Mouse (Mus musculus) CD4-positive, CD25-positive, alpha-beta regulatory T cell, adult 9 weeks (primary cell): ENCODE results near the gene Tpmt. TPM values are rescaled to one million over a fixed set of nuclear protein-coding genes. Genes with fewer than 3 reads are reported as not detected.

ENCODE experiments used
- polyA plus RNA-seq: library from polyadenylated mRNA; unstranded; fragments of 100-300 nt; shearing (Covaris generic); gene quantifications from one replicate; pipeline ENCODE4 v1.2.1, GENCODE M21; 2017

Gene Tpmt
- polyA plus RNA-seq, result 4.2 TPM

GRCm38 (mm10) chr13:47044617-47044947, at the start of gene Tpmt:
Tpmt (minus strand) TSS chr13:47044737.

GRCm38 (mm10) chr13:47043030-47043680, 1.4 kb downstream of the Tpmt start, which contains the start of gene Kdm1b:
Kdm1b (plus strand) TSS chr13:47043499.

DNA sequence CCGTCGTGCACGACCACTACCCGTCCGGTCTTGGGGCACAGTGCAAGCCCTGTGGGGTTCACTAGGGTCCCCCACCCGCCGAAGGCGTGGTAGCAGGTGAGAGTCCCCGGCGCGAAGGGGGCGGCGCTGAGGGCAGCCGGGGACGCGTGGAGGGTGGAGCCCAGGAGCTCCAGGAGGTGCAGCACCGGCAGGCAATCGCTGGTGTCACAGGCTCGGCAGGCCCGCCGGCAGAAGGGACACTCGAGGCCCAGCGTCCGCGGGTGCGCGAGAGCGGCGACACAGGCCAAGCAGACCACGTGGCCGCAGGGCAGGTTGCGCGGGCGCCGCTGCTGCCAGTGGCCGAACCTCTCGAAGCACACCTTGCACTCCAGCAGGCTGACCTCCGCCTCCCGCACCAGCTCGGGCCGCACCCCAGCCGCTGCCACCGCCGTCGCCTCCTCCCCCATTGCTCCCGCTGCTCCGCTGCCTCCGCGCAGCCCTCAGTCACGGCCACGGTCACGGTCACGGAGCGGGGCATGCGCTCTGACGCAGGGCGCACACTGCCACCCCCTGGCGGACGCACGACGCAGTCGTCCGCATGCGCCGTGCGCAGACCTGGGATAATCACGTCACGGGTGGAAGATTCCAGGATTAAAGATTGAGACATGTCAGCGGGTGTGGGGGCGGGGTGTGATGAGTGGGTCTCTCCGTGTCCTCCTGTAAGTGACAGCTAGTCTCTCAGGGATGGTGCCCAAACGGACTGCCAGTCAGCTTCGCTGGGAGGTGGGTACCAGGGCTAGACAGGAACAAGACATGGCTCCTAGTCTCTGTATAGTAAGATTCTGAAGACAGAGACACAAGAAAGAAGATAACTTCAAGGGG, 30.0 kb downstream of the Tpmt start, which contains the start of gene Nhlrc1:
Gene Nhlrc1 (minus strand): TSS at position 517 of the 861 bp plus-strand sequence.

Other genes starting within 250 kb of the Tpmt start
- gene Kif13a, start 114.9 kb downstream of the Tpmt start, polyA plus RNA-seq, result 4.1 TPM
- gene Nhlrc1, start 29.9 kb downstream of the Tpmt start, polyA plus RNA-seq, result 0.58 TPM
- gene Kdm1b, start 1.2 kb downstream of the Tpmt start, polyA plus RNA-seq, result 31.8 TPM
- gene Dek, start 61.5 kb upstream of the Tpmt start, polyA plus RNA-seq, result 57.4 TPM
- gene Rnf144b, start 77.9 kb upstream of the Tpmt start, polyA plus RNA-seq, result 0.12 TPM